Mouse (Mus musculus): ENCODE results near the gene Skil. TPM values are rescaled to one million over a fixed set of nuclear protein-coding genes. Genes with fewer than 3 reads are reported as not detected.
A peak's percentile ranks its signal among the peaks of the same experiment; 100 is the strongest.
"Not testable (repeated sequence)": the region's sequence is repeated elsewhere in the genome, so short reads cannot be mapped to it uniquely, and the experiment has no call there.

Gene Skil
- polyA plus RNA-seq, 1 experiment from 2014 or later, result 19.9 TPM

GRCm38 (mm10) chr3:31136591-31136990 lies 41.7 kb downstream of the Skil start:
- not testable (repeated sequence) for H3K9ac ChIP-seq; H3K4me3 ChIP-seq (replicated peaks); H3K27ac ChIP-seq; H3K4me2 ChIP-seq; H3K36me3 ChIP-seq; ATAC-seq (replicated peaks; ENCODE audit: low FRiP score); H3K4me1 ChIP-seq; H3K9me3 ChIP-seq (replicated peaks); H3K27me3 ChIP-seq
- 52% methylated on average over 4 of the region's 4 CpGs for WGBS

- H3K4me3 ChIP-seq (replicated peaks), result no peak overlapping the region
- H3K4me1 ChIP-seq, result no peaks in the 10 kb centered on the region
- ATAC-seq (replicated peaks; ENCODE audit: low FRiP score), result no peak
- H3K9ac ChIP-seq, result no peak overlapping the region
- no peaks in the 10 kb centered on the region for H3K36me3 ChIP-seq
- no peak overlapping the region for H3K27ac ChIP-seq
- no peaks in the 10 kb centered on the region for H3K27me3 ChIP-seq
- no peak overlapping the region for H3K4me2 ChIP-seq
- WGBS, result 60% methylated on average over 13 of the region's 13 CpGs
- no peaks in the 10 kb centered on the region for H3K9me3 ChIP-seq (replicated peaks)
Measured at GRCm38 (mm10) chr3:31138454-31139424, 43.9 kb downstream of the Skil start.

- Histone ChIP-seq H3K4me1 (peaks cover 4% of the 10 kb centered on the region; the same call in 1 of the 2 replicates), H3K27me3 (no peaks in the 10 kb centered on the region), H3K4me3 (replicated peaks) (no peak overlapping the region), H3K4me2 (no peak overlapping the region), H3K36me3 (no peaks in the 10 kb centered on the region), H3K9ac (no peak overlapping the region), H3K9me3 (replicated peaks) (no peaks in the 10 kb centered on the region), H3K27ac (no peak overlapping the region)
- ATAC-seq (replicated peaks; ENCODE audit: low FRiP score), result no peak
- 89% methylated on average over 4 of the region's 4 CpGs for WGBS
Measured at GRCm38 (mm10) chr3:31141621-31142020, 46.8 kb downstream of the Skil start.

GRCm38 (mm10) chr3:31145222-31145621 lies 50.4 kb downstream of the Skil start:
- not testable (repeated sequence) for ATAC-seq (replicated peaks; ENCODE audit: low FRiP score); H3K27me3 ChIP-seq
- WGBS, result 82% methylated on average over 11 of the region's 11 CpGs

GRCm38 (mm10) chr3:31145641-31146290 lies 50.9 kb downstream of the Skil start:
- ATAC-seq (replicated peaks; ENCODE audit: low FRiP score), result peak; percentile 80
- Histone ChIP-seq H3K4me1 (peaks cover 16% of the 10 kb centered on the region), H3K4me3 (replicated peaks) (no peak overlapping the region), H3K27me3 (peaks cover 11% of the 10 kb centered on the region), H3K36me3 (no peaks in the 10 kb centered on the region), H3K27ac (no peak overlapping the region), H3K9ac (no peak overlapping the region), H3K4me2 (peak overlapping the region; percentile 22; the same call in 1 of the 2 replicates), H3K9me3 (replicated peaks) (no peaks in the 10 kb centered on the region)
- WGBS, result 11% methylated on average over 14 of the region's 14 CpGs

More at GRCm38 (mm10) chr3:31145222-31145621, 50.4 kb downstream of the Skil start:
- H3K4me2 ChIP-seq, result 0 out of 2 replicates have a peak overlapping the region, but pooled peaks have one; percentile 22
- not testable (repeated sequence) for H3K27ac ChIP-seq; H3K9me3 ChIP-seq (replicated peaks); H3K4me3 ChIP-seq (replicated peaks); H3K9ac ChIP-seq; H3K36me3 ChIP-seq
- H3K4me1 ChIP-seq, result peaks cover 15% of the 10 kb centered on the region

- Histone ChIP-seq H3K9ac (no peak overlapping the region), H3K4me2 (no peak overlapping the region), H3K27ac (no peak overlapping the region), H3K27me3 (peaks cover 11% of the 10 kb centered on the region), H3K4me1 (peaks cover 29% of the 10 kb centered on the region), H3K4me3 (replicated peaks) (no peak overlapping the region), H3K36me3 (no peaks in the 10 kb centered on the region), H3K9me3 (replicated peaks) (no peaks in the 10 kb centered on the region)
- no peak for ATAC-seq (replicated peaks; ENCODE audit: low FRiP score)
- 82% methylated on average over 7 of the region's 7 CpGs for WGBS
Measured at GRCm38 (mm10) chr3:31148595-31148994, 53.7 kb downstream of the Skil start.

GRCm38 (mm10) chr3:31149706-31150105 lies 54.8 kb downstream of the Skil start, which contains the start of gene Cldn11:
TSS of gene Cldn11 (plus strand) at chr3:31149920.
- Histone ChIP-seq H3K36me3 (no peaks in the 10 kb centered on the region), H3K4me2 (peak within 1 kb of the TSS; percentile 89), H3K4me1 (peaks cover 29% of the 10 kb centered on the region), H3K9me3 (replicated peaks) (no peaks in the 10 kb centered on the region), H3K27me3 (peaks cover 11% of the 10 kb centered on the region), H3K4me3 (replicated peaks) (peak within 1 kb of the TSS; percentile 50), H3K27ac (no peak within 1 kb of the TSS), H3K9ac (peak within 1 kb of the TSS; percentile 37)
- under 1% methylated on average over 33 of the region's 33 CpGs for WGBS
- peak; percentile 84 for ATAC-seq (replicated peaks; ENCODE audit: low FRiP score)

- WGBS, result 35% methylated on average over 6 of the region's 6 CpGs
- peaks cover 31% of the 10 kb centered on the region for H3K4me1 ChIP-seq
- H3K9me3 ChIP-seq (replicated peaks), result no peaks in the 10 kb centered on the region
- peak overlapping the region; percentile 50 for H3K4me3 ChIP-seq (replicated peaks)
- H3K27ac ChIP-seq, result peak overlapping the region; percentile 45; the same call in 1 of the 2 replicates
- H3K4me2 ChIP-seq, result peak overlapping the region; percentile 89
- H3K9ac ChIP-seq, result no peak overlapping the region
- no peaks in the 10 kb centered on the region for H3K36me3 ChIP-seq
- peaks cover 11% of the 10 kb centered on the region for H3K27me3 ChIP-seq
- ATAC-seq (replicated peaks; ENCODE audit: low FRiP score), result no peak
Measured at GRCm38 (mm10) chr3:31152108-31152507, 57.2 kb downstream of the Skil start.

- Histone ChIP-seq H3K4me3 (replicated peaks) (no peak overlapping the region), H3K9me3 (replicated peaks) (no peaks in the 10 kb centered on the region), H3K27me3 (no peaks in the 10 kb centered on the region), H3K36me3 (no peaks in the 10 kb centered on the region), H3K9ac (no peak overlapping the region), H3K4me1 (peaks cover 18% of the 10 kb centered on the region), H3K4me2 (no peak overlapping the region), H3K27ac (no peak overlapping the region)
- 54% methylated on average over 3 of the region's 3 CpGs for WGBS
- ATAC-seq (replicated peaks; ENCODE audit: low FRiP score), result no peak
Measured at GRCm38 (mm10) chr3:31156126-31156525, 61.3 kb downstream of the Skil start.

- ATAC-seq (replicated peaks; ENCODE audit: low FRiP score), result no peak
- 64% methylated on average over 15 of the region's 15 CpGs for WGBS
- Histone ChIP-seq H3K9ac (no peak overlapping the region), H3K4me1 (peaks cover 5% of the 10 kb centered on the region; the same call in 1 of the 2 replicates), H3K36me3 (no peaks in the 10 kb centered on the region), H3K4me3 (replicated peaks) (no peak overlapping the region), H3K9me3 (replicated peaks) (no peaks in the 10 kb centered on the region), H3K4me2 (no peak overlapping the region), H3K27ac (no peak overlapping the region), H3K27me3 (no peaks in the 10 kb centered on the region)
Measured at GRCm38 (mm10) chr3:31157776-31158175, 62.9 kb downstream of the Skil start.

- no peaks in the 10 kb centered on the region for H3K27me3 ChIP-seq
- no peak overlapping the region for H3K4me3 ChIP-seq (replicated peaks)
- no peak for ATAC-seq (replicated peaks; ENCODE audit: low FRiP score)
- no peak overlapping the region for H3K9ac ChIP-seq
- peaks cover 5% of the 10 kb centered on the region; the same call in 1 of the 2 replicates for H3K4me1 ChIP-seq
- no peaks in the 10 kb centered on the region for H3K9me3 ChIP-seq (replicated peaks)
- H3K36me3 ChIP-seq, result no peaks in the 10 kb centered on the region
- WGBS, result 74% methylated on average over 10 of the region's 10 CpGs
- H3K4me2 ChIP-seq, result no peak overlapping the region
- no peak overlapping the region for H3K27ac ChIP-seq
Measured at GRCm38 (mm10) chr3:31160046-31160445, 65.2 kb downstream of the Skil start.

- Histone ChIP-seq H3K4me3 (replicated peaks) (no peak overlapping the region), H3K27me3 (no peaks in the 10 kb centered on the region), H3K9ac (no peak overlapping the region), H3K9me3 (replicated peaks) (no peaks in the 10 kb centered on the region), H3K36me3 (no peaks in the 10 kb centered on the region), H3K4me2 (no peak overlapping the region), H3K27ac (no peak overlapping the region), H3K4me1 (0 out of 2 replicates have a peak, but pooled peaks cover 1% of the 10 kb centered on the region)
- no peak for ATAC-seq (replicated peaks; ENCODE audit: low FRiP score)
- 53% methylated on average over 6 of the region's 6 CpGs for WGBS
Measured at GRCm38 (mm10) chr3:31161336-31161735, 66.5 kb downstream of the Skil start.
